Mouse (Mus musculus) embryonic facial prominence, embryonic 11.5 days (tissue): ENCODE results near the gene Pigt. TPM values are rescaled to one million over a fixed set of nuclear protein-coding genes. Genes with fewer than 3 reads are reported as not detected.

ENCODE experiments used
- ATAC-seq: fragments of 200-750 bp; cut with Nextera tagmentation; replicated peaks from 2 replicates; pipeline ENCODE4 v1.8.0; 2017; ENCODE audit warnings: low read depth; ENCODE audit not compliant: insufficient number of reproducible peaks, low FRiP score, low TSS enrichment
- DNase-seq: peaks from one replicate; pipeline ENCODE4 v3.0.0-alpha.2; 2015; ENCODE audit warnings: low spot score
- H3K27ac ChIP-seq: fragments of 300-500 bp; sonication (generic); replicated peaks from 2 replicates; pipeline ENCODE4 v1.5.1; 2014; ENCODE audit warnings: mild to moderate bottlenecking, low read depth, low read length, control low read depth
- H3K27me3 ChIP-seq: fragments of 300-500 bp; sonication (generic); 2 replicates; pipeline ENCODE4 v1.6.1; 2014; ENCODE audit warnings: mild to moderate bottlenecking, low read length, moderate library complexity, mixed read lengths; ENCODE audit not compliant: control insufficient read depth, insufficient read depth
- H3K36me3 ChIP-seq: fragments of 300-500 bp; sonication (generic); replicated peaks from 2 replicates; pipeline ENCODE4 v1.6.1; 2014; ENCODE audit warnings: low read depth, mild to moderate bottlenecking, low read length, moderate library complexity, mixed read lengths; ENCODE audit not compliant: control insufficient read depth, insufficient read depth
- H3K4me1 ChIP-seq: fragments of 300-500 bp; sonication (generic); 2 replicates; pipeline ENCODE4 v1.6.1; 2014; ENCODE audit warnings: low read length, mixed read lengths; ENCODE audit not compliant: control insufficient read depth, insufficient read depth
- H3K4me2 ChIP-seq: fragments of 300-500 bp; sonication (generic); 2 replicates; pipeline ENCODE4 v1.6.1; 2014; ENCODE audit warnings: low read depth, mild to moderate bottlenecking, control low read depth, low read length, moderate library complexity
- H3K4me3 ChIP-seq: fragments of 300-500 bp; sonication (generic); 2 replicates; pipeline ENCODE4 v1.5.1; 2014; ENCODE audit warnings: low read depth, low read length, control low read depth
- H3K9ac ChIP-seq: fragments of 300-500 bp; sonication (generic); replicated peaks from 2 replicates; pipeline ENCODE4 v1.6.1; 2014; ENCODE audit warnings: mild to moderate bottlenecking, control low read depth, low read length
- H3K9me3 ChIP-seq: fragments of 300-500 bp; sonication (generic); replicated peaks from 2 replicates; pipeline ENCODE4 v1.6.1; 2016; ENCODE audit warnings: mild to moderate bottlenecking, low read length, inconsistent platforms, mixed read lengths; ENCODE audit not compliant: control insufficient read depth
- whole genome bisulfite sequencing: fragments of 180-500 bp; shearing (Covaris S2); extraction: QIAGEN DNeasy Blood & Tissue Kit; methylation state at CpG from one replicate; pipeline ENCODE4 v1.1.7; 2014; 5-methylcytosine and 5-hydroxymethylcytosine counted together
- polyA plus RNA-seq: library from polyadenylated mRNA; unstranded; fragments of >200 nt; fragmentation: Nextera tagmentation; extraction: Ambion mirVana; gene quantifications from 2 replicates; pipeline ENCODE4 v1.2.1, GENCODE M21; 2014

Gene Pigt
- polyA plus RNA-seq, result 38.4 and 43.3 TPM in 2 replicates

DNA sequence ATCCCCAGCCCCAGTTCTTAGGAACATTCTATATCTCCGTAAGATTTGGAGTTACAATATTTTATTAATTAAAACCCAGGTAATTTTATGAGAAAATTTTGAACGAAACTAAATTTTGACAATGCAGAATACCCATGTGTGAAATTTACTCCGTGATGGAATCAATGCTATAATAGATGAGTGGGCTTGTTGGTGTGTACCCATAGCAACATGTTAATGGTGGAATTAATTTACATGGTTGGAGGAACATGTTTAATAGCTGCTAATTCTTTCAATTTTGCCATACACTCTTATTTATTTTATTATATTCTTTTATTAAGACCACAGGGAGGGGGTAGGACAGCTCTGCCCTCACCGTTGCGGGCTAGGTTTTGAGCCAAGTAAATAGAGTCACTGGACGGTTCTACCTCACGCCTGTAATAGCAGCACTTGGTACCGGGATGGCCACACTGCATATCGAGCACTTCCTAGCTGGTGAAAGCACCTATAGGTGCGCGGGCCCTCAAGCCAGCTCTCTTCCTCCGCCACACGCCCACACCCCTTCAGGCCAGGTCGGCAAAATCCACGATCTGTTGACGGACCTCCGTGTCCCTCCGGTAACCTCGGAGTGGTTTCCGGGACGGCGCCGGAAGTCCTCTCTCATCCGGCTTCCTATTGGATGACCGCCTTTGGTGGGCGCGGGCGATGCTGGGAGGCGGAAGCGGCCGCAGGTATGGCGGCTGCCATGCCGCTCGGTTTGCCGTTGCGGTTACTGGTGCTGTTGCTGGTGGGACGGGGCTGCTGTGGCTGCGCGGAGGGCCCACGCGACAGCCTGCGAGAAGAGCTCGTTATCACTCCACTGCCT lies at the start of gene Pigt:
Gene Pigt (plus strand): TSS at position 674 of the 844 bp plus-strand sequence.
- DNase-seq (peak; percentile 93), ATAC-seq (peak; percentile 87)
- Histone ChIP-seq H3K4me1 (no peaks in the 10 kb centered on the region), H3K27me3 (no peaks in the 10 kb centered on the region), H3K36me3 (no peaks in the 10 kb centered on the region), H3K27ac (no peak within 1 kb of the TSS), H3K4me2 (peak within 1 kb of the TSS; percentile 90), H3K9me3 (no peaks in the 10 kb centered on the region), H3K9ac (peak within 1 kb of the TSS; percentile 82), H3K4me3 (peak within 1 kb of the TSS; percentile 75)
- WGBS, result 4% methylated on average over 43 of the region's 43 CpGs

DNA sequence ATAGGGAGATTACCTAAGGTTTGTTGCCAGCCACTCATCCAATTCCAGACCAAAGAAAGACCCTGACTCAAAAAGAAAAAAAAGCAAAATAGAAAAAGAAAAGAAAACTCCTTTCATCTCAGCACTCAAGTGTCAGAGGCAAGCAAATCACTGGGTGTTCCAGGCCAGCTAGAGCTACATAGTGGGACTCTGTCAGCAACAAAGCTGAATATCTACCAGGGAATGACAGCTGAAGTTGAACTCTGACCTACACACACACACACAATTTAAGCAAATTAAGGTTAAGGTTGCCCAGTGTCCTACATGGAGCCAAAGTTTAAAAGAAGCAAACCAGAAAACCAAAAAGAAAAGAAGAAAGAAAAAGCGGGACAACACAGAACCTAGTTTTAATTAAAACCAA lies 49.2 kb upstream of the Pigt start:
- H3K4me3 ChIP-seq, result no peak overlapping the region
- ATAC-seq, result no peak
- no peaks in the 10 kb centered on the region for H3K36me3 ChIP-seq
- H3K4me2 ChIP-seq, result no peak overlapping the region
- H3K27me3 ChIP-seq, result no peaks in the 10 kb centered on the region
- H3K9me3 ChIP-seq, result no peaks in the 10 kb centered on the region
- WGBS, result 82% methylated on average over 1 of the region's 1 CpGs
- no peaks in the 10 kb centered on the region for H3K4me1 ChIP-seq
- H3K27ac ChIP-seq, result no peak overlapping the region
- DNase-seq, result no peak
- no peak overlapping the region for H3K9ac ChIP-seq

DNA sequence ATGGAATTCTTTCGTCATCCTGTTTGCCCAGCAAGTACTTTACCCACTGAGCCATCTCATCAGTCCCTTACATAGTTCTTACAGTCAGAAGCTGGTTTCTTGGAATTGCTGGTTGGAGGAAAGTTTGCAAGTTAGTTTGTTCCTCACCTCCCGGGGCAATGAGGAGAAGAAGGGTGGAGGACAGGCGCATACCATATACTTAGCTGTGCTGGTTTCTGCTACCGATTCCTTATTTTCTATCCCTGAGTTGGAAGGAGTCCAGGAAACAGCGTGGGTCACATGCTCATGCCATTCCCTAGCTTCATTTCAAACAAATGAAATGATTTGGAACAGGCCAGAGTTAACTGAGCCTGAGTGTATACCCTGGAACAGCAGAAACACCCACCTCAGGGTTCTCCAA lies 48.4 kb upstream of the Pigt start:
- H3K27ac ChIP-seq, result no peak overlapping the region
- no peaks in the 10 kb centered on the region for H3K27me3 ChIP-seq
- H3K36me3 ChIP-seq, result no peaks in the 10 kb centered on the region
- 82% methylated on average over 5 of the region's 5 CpGs for WGBS
- H3K4me1 ChIP-seq, result no peaks in the 10 kb centered on the region
- no peaks in the 10 kb centered on the region for H3K9me3 ChIP-seq
- no peak overlapping the region for H3K4me3 ChIP-seq
- H3K9ac ChIP-seq, result no peak overlapping the region
- DNase-seq, result no peak
- ATAC-seq, result no peak
- H3K4me2 ChIP-seq, result no peak overlapping the region

DNA sequence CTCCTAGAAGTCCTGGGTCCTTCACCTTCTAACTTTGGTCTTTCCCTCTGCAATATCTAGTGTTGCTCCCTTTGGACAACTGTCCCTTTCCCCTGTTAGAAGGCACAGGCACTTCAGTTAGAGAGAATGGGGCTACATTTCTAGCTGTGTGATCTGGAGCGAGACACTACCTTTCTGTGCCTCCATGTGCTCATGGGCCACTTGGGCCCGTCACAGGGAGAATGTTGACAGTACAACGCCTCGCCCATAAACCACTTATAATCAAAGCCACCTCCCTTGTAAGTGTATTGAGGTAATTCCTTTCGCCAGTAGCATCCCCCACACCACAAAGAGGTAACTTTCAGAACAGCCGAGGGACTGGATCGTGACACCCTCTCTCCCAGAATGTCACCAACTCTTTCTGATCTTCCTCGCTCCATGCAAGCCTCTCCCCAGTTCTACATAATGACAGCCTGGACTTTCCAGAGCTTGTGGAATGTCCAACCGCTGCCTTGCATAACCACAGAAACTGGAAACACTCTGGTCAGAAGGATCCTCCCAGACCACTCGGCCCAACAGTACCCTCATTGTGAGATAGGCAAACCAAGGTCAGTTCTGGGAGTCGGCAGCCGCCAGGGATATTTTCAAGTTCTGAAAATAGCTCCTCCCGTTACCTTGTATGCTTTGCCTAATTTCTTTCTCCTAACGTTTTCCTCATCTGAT lies 47.8 kb upstream of the Pigt start:
- H3K27ac ChIP-seq, result no peak overlapping the region

DNA sequence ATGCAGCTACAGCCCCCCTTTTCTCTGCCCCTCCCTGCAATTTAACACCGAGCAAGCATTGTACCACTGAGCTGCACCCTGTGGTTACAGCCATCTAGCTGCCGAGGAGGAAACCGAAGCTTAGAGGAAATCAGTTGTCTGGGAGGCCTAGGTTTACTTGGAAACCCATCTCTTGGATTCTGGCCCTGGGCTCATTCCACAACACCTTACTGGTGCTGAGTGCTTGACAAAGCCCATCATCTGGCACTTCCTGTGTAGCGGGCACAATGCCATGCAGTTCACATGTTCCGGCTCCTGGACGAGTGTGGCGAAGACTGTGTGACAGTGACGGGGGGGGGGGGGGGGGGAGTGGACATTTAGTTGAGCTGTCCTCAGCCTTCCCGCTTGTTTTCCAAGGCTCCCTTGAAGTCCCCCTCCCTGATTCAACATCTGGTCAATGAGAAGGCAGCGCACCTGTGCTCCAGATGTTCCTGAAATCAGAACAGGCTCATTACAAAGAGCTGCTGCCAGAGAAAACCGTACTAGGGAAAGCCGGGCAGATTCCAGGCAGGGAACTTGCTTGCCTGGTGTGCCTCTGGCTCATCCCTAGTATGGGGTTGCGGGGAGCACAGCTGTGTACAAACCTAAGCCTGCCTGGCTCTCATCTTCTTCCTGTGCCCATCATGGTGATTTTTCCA lies 45.2 kb upstream of the Pigt start:
- Histone ChIP-seq H3K9ac (no peak overlapping the region), H3K9me3 (no peaks in the 10 kb centered on the region), H3K36me3 (no peaks in the 10 kb centered on the region), H3K4me1 (no peaks in the 10 kb centered on the region), H3K27ac (no peak overlapping the region), H3K4me2 (no peak overlapping the region), H3K27me3 (no peaks in the 10 kb centered on the region), H3K4me3 (no peak overlapping the region)
- DNase-seq, result peak; percentile 73
- 35% methylated on average over 12 of the region's 13 CpGs for WGBS
- no peak for ATAC-seq

More for the DNA sequence above, 47.8 kb upstream of the Pigt start:
- no peak for DNase-seq
- Histone ChIP-seq H3K27me3 (no peaks in the 10 kb centered on the region), H3K4me3 (no peak overlapping the region), H3K4me2 (no peak overlapping the region), H3K9ac (no peak overlapping the region), H3K36me3 (no peaks in the 10 kb centered on the region), H3K9me3 (no peaks in the 10 kb centered on the region), H3K4me1 (no peaks in the 10 kb centered on the region)
- 84% methylated on average over 14 of the region's 14 CpGs for WGBS
- no peak for ATAC-seq

DNA sequence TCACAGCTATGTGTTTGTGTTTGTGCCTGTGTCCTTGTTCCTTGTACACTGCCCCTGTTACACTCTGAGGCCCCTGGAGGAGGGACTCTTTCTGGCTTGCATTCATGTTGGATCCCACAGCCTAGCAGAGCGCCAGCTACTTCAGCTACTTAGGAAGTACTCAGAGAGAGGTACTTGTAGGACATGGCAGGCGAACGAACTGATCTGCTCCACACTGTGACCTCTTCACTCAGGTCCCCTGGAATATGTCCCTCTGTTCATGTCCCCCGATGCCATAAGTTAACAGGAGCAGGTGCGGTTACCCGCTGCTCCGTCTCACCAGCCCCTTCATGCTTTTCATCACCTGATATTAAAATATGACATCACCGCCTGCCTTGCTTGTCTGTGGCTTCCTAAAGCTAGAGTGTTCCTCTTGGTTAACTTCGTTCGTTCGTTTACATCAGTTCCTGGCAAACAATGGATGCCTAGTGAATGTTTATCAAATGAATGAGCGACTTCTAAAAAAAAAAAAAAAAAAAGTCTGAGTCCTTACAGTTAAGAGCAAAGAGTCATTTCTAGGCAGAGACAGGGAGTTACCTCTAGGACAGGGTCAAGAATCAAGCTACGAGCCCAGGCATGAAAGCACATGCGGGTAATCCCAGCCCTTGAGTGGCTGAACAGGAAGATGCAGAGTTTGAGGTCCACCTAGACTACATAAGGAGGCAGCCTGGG lies 44.1 kb upstream of the Pigt start:
- no peaks in the 10 kb centered on the region for H3K9me3 ChIP-seq
- no peak overlapping the region for H3K27ac ChIP-seq
- no peaks in the 10 kb centered on the region for H3K4me1 ChIP-seq
- DNase-seq (no peak), ATAC-seq (no peak)
- H3K4me2 ChIP-seq, result no peak overlapping the region
- H3K4me3 ChIP-seq, result no peak overlapping the region
- H3K27me3 ChIP-seq, result no peaks in the 10 kb centered on the region
- 84% methylated on average over 14 of the region's 14 CpGs for WGBS
- H3K9ac ChIP-seq, result no peak overlapping the region
- H3K36me3 ChIP-seq, result no peaks in the 10 kb centered on the region

DNA sequence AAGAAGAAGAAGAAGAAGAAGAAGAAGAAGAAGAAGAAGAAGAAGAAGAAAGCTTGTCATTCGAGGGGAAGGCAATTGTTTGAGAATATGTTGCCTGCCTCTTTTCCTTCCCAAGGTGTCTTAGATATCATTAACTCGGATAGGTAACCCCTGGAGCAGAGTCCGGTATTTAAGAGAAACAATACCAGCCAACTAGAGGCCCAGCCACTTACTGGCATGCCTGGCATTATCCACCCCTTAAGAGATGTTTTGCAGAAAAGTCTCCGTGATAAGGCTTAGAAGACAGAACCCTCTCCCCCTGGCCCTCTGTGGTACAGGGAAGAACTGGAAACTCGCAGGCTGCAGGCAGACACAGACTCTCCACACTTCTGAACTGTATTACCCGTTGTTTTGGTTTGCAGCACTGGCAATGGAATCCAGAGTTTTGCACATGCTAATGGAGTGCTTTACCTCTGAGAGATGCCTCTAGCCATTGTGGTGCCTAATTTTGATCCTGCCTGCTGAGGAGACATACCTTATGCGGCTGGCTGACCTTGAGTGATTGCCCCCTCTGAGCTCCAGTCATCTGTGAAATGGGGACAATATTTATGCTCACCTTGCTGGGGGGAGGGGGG lies 43.3 kb upstream of the Pigt start:
- Histone ChIP-seq H3K36me3 (no peaks in the 10 kb centered on the region), H3K9ac (no peak overlapping the region), H3K4me2 (no peak overlapping the region), H3K27ac (no peak overlapping the region), H3K4me1 (no peaks in the 10 kb centered on the region), H3K27me3 (no peaks in the 10 kb centered on the region), H3K4me3 (no peak overlapping the region), H3K9me3 (no peaks in the 10 kb centered on the region)
- no peak for DNase-seq
- no peak for ATAC-seq
- WGBS, result 70% methylated on average over 7 of the region's 7 CpGs
